Mouse (Mus musculus) heart, postnatal 0 days (tissue): ENCODE results near the gene Cpsf6. TPM values are rescaled to one million over a fixed set of nuclear protein-coding genes. Genes with fewer than 3 reads are reported as not detected.

Experiments
- ATAC-seq: fragments of 200-750 bp; cut with Nextera tagmentation; 2 replicates; pipeline ENCODE4 v1.8.0; 2017; ENCODE audit warnings: low read depth, moderate number of reproducible peaks, moderate library complexity; ENCODE audit not compliant: insufficient read depth
- DNase-seq: peaks from one replicate; pipeline ENCODE4 v3.0.0-alpha.2; 2016; ENCODE audit warnings: low spot score
- H3K27ac ChIP-seq: fragments of 300-500 bp; sonication (generic); 2 replicates; pipeline ENCODE4 v1.5.1; 2014; ENCODE audit warnings: low read depth, mild to moderate bottlenecking
- H3K27me3 ChIP-seq: fragments of 300-500 bp; sonication (generic); 2 replicates; pipeline ENCODE4 v1.6.1; 2014; ENCODE audit warnings: low read length, mixed read lengths; ENCODE audit not compliant: control insufficient read depth, insufficient read depth
- H3K36me3 ChIP-seq: fragments of 300-500 bp; sonication (generic); replicated peaks from 2 replicates; pipeline ENCODE4 v1.6.1; 2014; ENCODE audit warnings: low read length, mixed read lengths; ENCODE audit not compliant: control insufficient read depth, insufficient read depth
- H3K4me1 ChIP-seq: fragments of 300-500 bp; sonication (generic); 2 replicates; pipeline ENCODE4 v1.6.1; 2014; ENCODE audit warnings: antibody characterized with exemption; ENCODE audit not compliant: control insufficient read depth, insufficient read depth
- H3K4me2 ChIP-seq: fragments of 300-500 bp; sonication (generic); 2 replicates; pipeline ENCODE4 v1.6.1; 2014; ENCODE audit warnings: low read depth, mild to moderate bottlenecking, low read length, moderate library complexity
- H3K4me3 ChIP-seq: fragments of 300-500 bp; sonication (generic); 2 replicates; pipeline ENCODE4 v1.5.1; 2014; ENCODE audit warnings: low read depth, low read length
- H3K9ac ChIP-seq: fragments of 300-500 bp; sonication (generic); replicated peaks from 2 replicates; pipeline ENCODE4 v1.6.1; 2014; ENCODE audit warnings: low read depth, low read length, mixed read lengths
- H3K9me3 ChIP-seq: fragments of 300-500 bp; sonication (generic); replicated peaks from 2 replicates; pipeline ENCODE4 v1.6.1; 2016; ENCODE audit warnings: low read length; ENCODE audit not compliant: control insufficient read depth
- CTCF ChIP-seq: IDR thresholded peaks from 2 replicates; pipeline ENCODE4 v1.5.1; 2016; ENCODE audit warnings: antibody characterized with exemption, control low read depth, low read depth
- EP300 ChIP-seq: IDR thresholded peaks from 2 replicates; pipeline ENCODE4 v1.6.1; 2016; ENCODE audit warnings: antibody characterized with exemption, low read depth
- WGBS: fragments of 180-500 bp; shearing (Covaris S2); extraction: QIAGEN DNeasy Blood & Tissue Kit; methylation state at CpG from one replicate; pipeline ENCODE4 v1.1.7; 2014; 5-methylcytosine and 5-hydroxymethylcytosine counted together
- polyA plus RNA-seq: library from polyadenylated mRNA; unstranded; fragments of >200 nt; fragmentation: Nextera tagmentation; extraction: Ambion mirVana; gene quantifications from 2 replicates; pipeline ENCODE4 v1.2.1, GENCODE M21; 2015
- total RNA-seq: library from RNA; depleted of rRNA; stranded (reverse); fragments of >200 nt; gene quantifications from 2 replicates; pipeline ENCODE4 v1.2.3, GENCODE M21; 2014; ENCODE audit warnings: low replicate concordance

The Cpsf6 gene
- total and polyA plus RNA-seq, 2 experiments from 2014 or later = 55.7 to 57.8 TPM

- Histone ChIP-seq H3K4me3 (no peak overlapping the region), H3K36me3 (no peaks in the 10 kb centered on the region), H3K9me3 (no peaks in the 10 kb centered on the region), H3K4me1 (no peaks in the 10 kb centered on the region), H3K9ac (no peak overlapping the region), H3K27me3 (no peaks in the 10 kb centered on the region), H3K4me2 (no peak overlapping the region), H3K27ac (no peak overlapping the region)
- no peak for ATAC-seq
- TF ChIP-seq EP300 = no peak
- TF ChIP-seq CTCF = no peak
- 23% methylated on average over 16 of the region's 16 CpGs for WGBS
- no peak for DNase-seq
Measured at GRCm38 (mm10) chr10:117411716-117412473, 32.1 kb upstream of the Cpsf6 start.

DNA sequence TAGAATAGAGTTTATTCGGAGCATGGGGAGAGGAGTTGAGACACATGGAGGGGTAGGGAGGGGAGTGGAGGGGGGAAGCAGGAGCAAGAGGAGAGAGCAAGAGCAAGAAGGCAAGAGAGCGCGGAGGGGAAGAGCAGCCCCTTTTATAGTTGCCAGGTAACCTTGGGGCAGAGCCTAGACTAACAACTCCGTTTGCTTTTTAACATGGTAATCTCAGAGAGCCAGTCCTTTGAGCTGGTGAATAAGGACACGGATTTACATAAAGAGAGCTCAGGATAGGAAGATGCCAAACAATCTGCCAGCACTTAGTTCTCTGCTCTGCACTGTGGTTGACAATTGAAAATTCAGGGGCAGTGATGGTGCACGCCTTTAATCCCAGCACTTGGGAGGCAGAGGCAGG lies 31.3 kb upstream of the Cpsf6 start:
- DNase-seq (no peak), ATAC-seq (no peak)
- no peak overlapping the region for H3K9ac ChIP-seq
- no peaks in the 10 kb centered on the region for H3K4me1 ChIP-seq
- H3K27me3 ChIP-seq = no peaks in the 10 kb centered on the region
- no peaks in the 10 kb centered on the region for H3K36me3 ChIP-seq
- WGBS = 68% methylated on average over 6 of the region's 6 CpGs
- H3K4me3 ChIP-seq = no peak overlapping the region
- no peak overlapping the region for H3K27ac ChIP-seq
- H3K4me2 ChIP-seq = no peak overlapping the region
- no peaks in the 10 kb centered on the region for H3K9me3 ChIP-seq
- no peak for TF ChIP-seq EP300
- no peak for TF ChIP-seq CTCF

- 87% methylated on average over 6 of the region's 6 CpGs for WGBS
- no peak overlapping the region for H3K27ac ChIP-seq
- H3K4me2 ChIP-seq = no peak overlapping the region
- no peaks in the 10 kb centered on the region for H3K36me3 ChIP-seq
- no peaks in the 10 kb centered on the region for H3K4me1 ChIP-seq
- H3K9me3 ChIP-seq = no peaks in the 10 kb centered on the region
- ATAC-seq (no peak), DNase-seq (no peak)
- no peak overlapping the region for H3K4me3 ChIP-seq
- TF ChIP-seq CTCF (no peak), EP300 (no peak)
- no peaks in the 10 kb centered on the region for H3K27me3 ChIP-seq
- H3K9ac ChIP-seq = no peak overlapping the region
Measured at GRCm38 (mm10) chr10:117410481-117411048, 30.8 kb upstream of the Cpsf6 start.

DNA sequence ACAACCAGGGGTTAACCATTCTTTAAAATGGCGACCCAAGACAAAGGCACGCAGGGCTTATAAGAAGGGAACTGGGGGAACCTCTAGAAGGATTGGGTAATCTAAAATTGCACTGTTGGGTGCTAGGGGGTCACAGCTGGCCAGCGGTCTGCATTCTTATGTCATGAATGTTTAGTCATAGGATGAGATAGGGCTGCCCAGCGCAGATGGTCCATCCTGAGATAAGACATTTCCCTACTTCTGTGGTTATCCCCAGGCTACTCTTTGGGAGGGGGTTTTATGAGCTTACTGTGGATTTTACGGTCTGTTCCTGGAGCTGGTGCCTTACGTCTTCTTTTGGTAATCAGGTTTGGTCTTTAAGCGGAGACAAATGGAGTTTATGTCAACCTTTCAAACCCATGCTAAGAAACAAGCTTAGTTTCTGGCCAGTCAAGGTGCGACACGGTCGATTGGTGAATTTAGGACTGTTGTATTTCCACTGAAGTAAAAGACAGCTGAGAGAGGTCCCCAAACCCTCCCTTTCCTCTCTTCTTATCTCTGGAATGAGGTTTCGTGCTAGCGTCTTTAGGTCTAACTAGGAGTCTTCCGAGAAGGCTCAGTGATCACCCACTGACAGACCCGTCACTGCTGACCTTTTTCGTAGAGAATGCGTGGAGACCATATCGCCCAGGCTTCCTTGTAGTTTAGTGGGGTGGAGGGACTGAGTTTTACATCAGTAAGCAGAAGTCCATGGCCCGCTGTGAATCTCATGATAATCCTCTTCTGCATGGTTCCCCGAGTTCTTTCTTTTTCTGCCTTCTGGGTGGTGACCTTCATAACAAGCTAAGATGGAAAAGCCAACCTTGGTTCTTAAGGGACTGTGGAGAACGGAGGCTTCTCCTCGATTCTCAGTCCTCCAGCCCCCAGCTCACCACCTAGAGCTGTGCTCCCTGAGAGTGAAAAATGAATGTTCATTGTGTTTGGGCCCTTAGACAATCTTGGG lies 29.8 kb upstream of the Cpsf6 start:
- WGBS = 60% methylated on average over 21 of the region's 21 CpGs
- H3K4me1 ChIP-seq = no peaks in the 10 kb centered on the region
- TF ChIP-seq CTCF (no peak), EP300 (no peak)

DNA sequence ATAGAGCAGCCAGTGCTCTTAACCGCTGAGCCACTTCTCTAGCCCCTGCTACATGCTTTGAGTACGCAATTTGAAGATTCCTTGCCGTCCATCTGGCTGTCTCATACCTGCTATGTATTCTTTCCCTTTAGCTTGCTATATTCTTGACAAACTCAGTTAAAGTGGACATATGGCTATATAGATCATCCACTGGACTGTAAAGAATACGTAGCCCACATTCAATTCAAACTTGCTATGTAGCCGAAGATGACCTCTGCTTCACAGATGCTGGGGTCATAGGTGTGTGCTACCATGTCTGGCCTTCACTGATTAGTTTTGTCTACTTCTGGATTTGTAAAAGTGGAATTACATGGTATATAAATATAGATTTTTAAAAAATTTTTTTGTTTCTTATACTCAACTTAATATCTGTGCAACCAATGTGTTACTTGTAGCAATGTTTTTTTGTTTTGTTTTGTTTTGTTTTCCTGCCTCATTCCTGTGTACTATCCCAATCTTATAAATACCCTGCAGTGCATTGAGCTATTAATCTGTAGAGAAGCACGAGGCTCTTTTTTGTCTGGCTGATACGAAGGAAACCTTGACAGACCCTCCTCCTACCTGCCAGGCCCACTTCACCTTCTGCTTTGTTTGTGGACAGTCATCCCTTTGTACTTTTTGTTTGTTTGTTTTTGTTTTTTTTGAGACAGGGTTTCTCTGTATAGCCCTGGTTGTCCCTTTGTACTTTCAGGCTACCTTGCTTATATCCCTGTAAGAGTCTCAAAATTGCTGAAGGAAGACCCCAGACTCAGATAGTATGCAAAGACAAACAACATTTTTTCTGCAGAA lies 28.9 kb upstream of the Cpsf6 start:
- Histone ChIP-seq H3K4me2 (no peak overlapping the region), H3K27me3 (no peaks in the 10 kb centered on the region), H3K4me1 (no peaks in the 10 kb centered on the region), H3K4me3 (no peak overlapping the region), H3K36me3 (no peaks in the 10 kb centered on the region), H3K9ac (no peak overlapping the region), H3K27ac (no peak overlapping the region), H3K9me3 (no peaks in the 10 kb centered on the region)
- DNase-seq (no peak), ATAC-seq (no peak)
- TF ChIP-seq EP300 = no peak
- no peak for TF ChIP-seq CTCF
- WGBS = 82% methylated on average over 7 of the region's 7 CpGs

More for the DNA sequence above, 29.8 kb upstream of the Cpsf6 start:
- ATAC-seq (no peak), DNase-seq (no peak)
- no peaks in the 10 kb centered on the region for H3K36me3 ChIP-seq
- H3K9ac ChIP-seq = no peak overlapping the region
- H3K27me3 ChIP-seq = no peaks in the 10 kb centered on the region
- H3K4me2 ChIP-seq = no peak overlapping the region
- no peak overlapping the region for H3K27ac ChIP-seq
- H3K4me3 ChIP-seq = no peak overlapping the region
- H3K9me3 ChIP-seq = no peaks in the 10 kb centered on the region
